Mouse (Mus musculus): Measurements from ENCODE around the gene Ncaph.
"Not testable (repeated sequence)": the region's sequence is repeated elsewhere in the genome, so short reads cannot be mapped to it uniquely, and the experiment has no call there.

Gene Ncaph

GRCm38 (mm10) chr2:127133621-127134461, at the start of gene Ncaph:
Gene Ncaph (minus strand): TSS chr2:127133954.
- DNase-seq (ENCODE audit: extremely low read depth, low read depth, low spot score), result no peak

GRCm38 (mm10) chr2:127182598-127183381, 49.0 kb upstream of the Ncaph start:
- peak; percentile 69 for DNase-seq (ENCODE audit: extremely low read depth, low read depth, low spot score)

- DNase-seq (ENCODE audit: extremely low read depth, low read depth, low spot score), result not testable (repeated sequence)
These were observed 32.5 kb upstream of the Ncaph start for GRCm38 (mm10) chr2:127166261-127166660.

GRCm38 (mm10) chr2:127165675-127166074, 31.9 kb upstream of the Ncaph start:
- DNase-seq (ENCODE audit: extremely low read depth, low read depth, low spot score), result no peak

GRCm38 (mm10) chr2:127145699-127146098, 11.9 kb upstream of the Ncaph start:
- no peak for DNase-seq (ENCODE audit: extremely low read depth, low read depth, low spot score)

GRCm38 (mm10) chr2:127143158-127144063, 9.7 kb upstream of the Ncaph start, which contains the start of gene Itpripl1:
Gene Itpripl1 (minus strand): TSS chr2:127143442.
- no peak for DNase-seq (ENCODE audit: extremely low read depth, low read depth, low spot score)

GRCm38 (mm10) chr2:127142577-127143157, 8.9 kb upstream of the Ncaph start:
- DNase-seq (ENCODE audit: extremely low read depth, low read depth, low spot score), result no peak

- no peak for DNase-seq (ENCODE audit: extremely low read depth, low read depth, low spot score)
These were observed 8.3 kb upstream of the Ncaph start for GRCm38 (mm10) chr2:127142031-127142430.

GRCm38 (mm10) chr2:127140011-127140410, 6.3 kb upstream of the Ncaph start:
- DNase-seq (ENCODE audit: extremely low read depth, low read depth, low spot score), result no peak

GRCm38 (mm10) chr2:127139605-127140004, 5.9 kb upstream of the Ncaph start:
- DNase-seq (ENCODE audit: extremely low read depth, low read depth, low spot score), result no peak

- no peak for DNase-seq (ENCODE audit: extremely low read depth, low read depth, low spot score)
These were observed 5.3 kb upstream of the Ncaph start for GRCm38 (mm10) chr2:127139094-127139493.

GRCm38 (mm10) chr2:127138449-127138848, 4.7 kb upstream of the Ncaph start:
- DNase-seq (ENCODE audit: extremely low read depth, low read depth, low spot score), result peak; percentile 70

GRCm38 (mm10) chr2:127137838-127138420, 4.2 kb upstream of the Ncaph start:
- DNase-seq (ENCODE audit: extremely low read depth, low read depth, low spot score), result no peak

- peak; percentile 99 for DNase-seq (ENCODE audit: extremely low read depth, low read depth, low spot score)
These were observed 3.2 kb upstream of the Ncaph start for GRCm38 (mm10) chr2:127136979-127137378.

- not testable (repeated sequence) for DNase-seq (ENCODE audit: extremely low read depth, low read depth, low spot score)
These were observed 1.5 kb upstream of the Ncaph start for GRCm38 (mm10) chr2:127135255-127135654.

- DNase-seq (ENCODE audit: extremely low read depth, low read depth, low spot score), result no peak
These were observed 2.4 kb downstream of the Ncaph start for GRCm38 (mm10) chr2:127131353-127131752.

- DNase-seq (ENCODE audit: extremely low read depth, low read depth, low spot score), result no peak
These were observed 4.8 kb downstream of the Ncaph start for GRCm38 (mm10) chr2:127128926-127129325.

- DNase-seq (ENCODE audit: extremely low read depth, low read depth, low spot score), result no peak
These were observed 12.0 kb downstream of the Ncaph start for GRCm38 (mm10) chr2:127121591-127122235.

- DNase-seq (ENCODE audit: extremely low read depth, low read depth, low spot score), result no peak
These were observed 24.8 kb downstream of the Ncaph start for GRCm38 (mm10) chr2:127108986-127109385.

- no peak for DNase-seq (ENCODE audit: extremely low read depth, low read depth, low spot score)
These were observed 41.8 kb downstream of the Ncaph start for GRCm38 (mm10) chr2:127092000-127092399.

Data from fat pad, adult 2 months (tissue).